Mouse (Mus musculus) forebrain, postnatal 0 days (tissue): Measurements from ENCODE around the gene Slc26a8. TPM values are rescaled to one million over a fixed set of nuclear protein-coding genes. Genes with fewer than 3 reads are reported as not detected.
A peak's percentile ranks its signal among the peaks of the same experiment; 100 is the strongest.

Source experiments
- ATAC-seq: fragments of 200-750 bp; cut with Nextera tagmentation; 2 replicates; pipeline ENCODE4 v1.8.0; 2017; ENCODE audit warnings: mild to moderate bottlenecking, moderate library complexity
- DNase-seq: peaks from one replicate; pipeline ENCODE4 v3.0.0-alpha.2; 2015
- H3K27ac ChIP-seq: fragments of 300-500 bp; sonication (generic); 2 replicates; pipeline ENCODE4 v1.5.1; 2014; ENCODE audit warnings: low read depth, mild to moderate bottlenecking, antibody characterized with exemption, low read length, moderate library complexity, mixed read lengths
- H3K27me3 ChIP-seq: fragments of 300-500 bp; sonication (generic); 2 replicates; pipeline ENCODE4 v1.6.1; 2014; ENCODE audit warnings: mild to moderate bottlenecking, low read length, mixed read lengths; ENCODE audit not compliant: insufficient read depth
- H3K36me3 ChIP-seq: fragments of 300-500 bp; sonication (generic); 2 replicates; pipeline ENCODE4 v1.6.1; 2014; ENCODE audit warnings: mild to moderate bottlenecking, moderate library complexity; ENCODE audit not compliant: insufficient read depth
- H3K4me1 ChIP-seq: fragments of 300-500 bp; sonication (generic); 2 replicates; pipeline ENCODE4 v1.6.1; 2014; ENCODE audit warnings: antibody characterized with exemption; ENCODE audit not compliant: insufficient read depth
- H3K4me2 ChIP-seq: fragments of 300-500 bp; sonication (generic); 2 replicates; pipeline ENCODE4 v1.6.1; 2014; ENCODE audit warnings: low read depth, mild to moderate bottlenecking, moderate library complexity
- H3K4me3 ChIP-seq: fragments of 300-500 bp; sonication (generic); 2 replicates; pipeline ENCODE4 v1.5.1; 2014; ENCODE audit warnings: low read depth, low read length, mixed read lengths
- H3K9ac ChIP-seq: fragments of 300-500 bp; sonication (generic); 2 replicates; pipeline ENCODE4 v1.6.1; 2014; ENCODE audit warnings: mild to moderate bottlenecking
- H3K9me3 ChIP-seq: fragments of 300-500 bp; sonication (generic); 2 replicates; pipeline ENCODE4 v1.6.1; 2016; ENCODE audit warnings: low read length
- CTCF ChIP-seq: sonication (generic); IDR thresholded peaks from 2 replicates; pipeline ENCODE4 v1.5.1; 2016; ENCODE audit warnings: antibody characterized with exemption, control low read depth, low read depth
- WGBS: fragments of 180-500 bp; shearing (Covaris S2); extraction: QIAGEN DNeasy Blood & Tissue Kit; methylation state at CpG from one replicate; pipeline ENCODE4 v1.1.7; 2014; 5-methylcytosine and 5-hydroxymethylcytosine counted together
- polyA plus RNA-seq: library from polyadenylated mRNA; unstranded; fragments of >200 nt; fragmentation: Nextera tagmentation; extraction: Ambion mirVana; gene quantifications from 2 replicates; pipeline ENCODE4 v1.2.1, GENCODE M21; 2015
- total RNA-seq: library from RNA; depleted of rRNA; stranded (reverse); fragments of >200 nt; gene quantifications from 2 replicates; pipeline ENCODE4 v1.2.3, GENCODE M21; 2014

Slc26a8 gene
- total and polyA plus RNA-seq, 2 experiments from 2014 or later = 1.8 to 2.0 TPM

DNA sequence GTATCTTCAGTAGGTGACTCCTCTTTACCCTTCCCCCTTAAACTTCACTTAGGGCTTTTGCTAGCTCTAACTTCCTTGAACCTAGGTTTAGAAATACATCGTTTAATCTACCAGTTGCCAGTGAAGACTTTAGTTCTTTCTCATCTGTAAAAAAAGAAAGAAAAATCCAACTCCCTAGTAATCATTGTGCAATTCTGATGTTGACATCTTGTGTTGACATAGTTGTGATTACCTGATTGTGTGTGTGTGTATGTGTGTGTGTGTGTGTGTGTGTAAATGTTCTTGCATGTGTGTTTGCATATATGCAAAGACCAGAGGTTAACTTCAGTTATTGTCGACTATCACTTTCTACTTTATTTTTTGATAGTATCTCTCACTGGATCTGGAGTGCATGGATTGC lies 8.6 kb upstream of the Slc26a8 start:
- DNase-seq (no peak), ATAC-seq (no peak)
- Histone ChIP-seq H3K4me1 (peaks cover 27% of the 10 kb centered on the region), H3K9me3 (no peaks in the 10 kb centered on the region), H3K9ac (no peak overlapping the region), H3K36me3 (0 out of 2 replicates have a peak, but pooled peaks cover under 1% of the 10 kb centered on the region), H3K4me2 (no peak overlapping the region), H3K27ac (no peak overlapping the region), H3K27me3 (no peaks in the 10 kb centered on the region), H3K4me3 (no peak overlapping the region)
- WGBS = 78% methylated on average over 2 of the region's 2 CpGs
- TF ChIP-seq CTCF = no peak

GRCm38 (mm10) chr17:28698245-28698644 lies 8.2 kb upstream of the Slc26a8 start:
- no peak for DNase-seq
- WGBS = 13% methylated on average over 4 of the region's 4 CpGs
- no peak for ATAC-seq

GRCm38 (mm10) chr17:28697290-28698195 lies 7.5 kb upstream of the Slc26a8 start:
- DNase-seq = peak; percentile 56
- no peak overlapping the region for H3K4me2 ChIP-seq
- no peak for TF ChIP-seq CTCF
- H3K9ac ChIP-seq = no peak overlapping the region
- no peaks in the 10 kb centered on the region for H3K27me3 ChIP-seq
- H3K9me3 ChIP-seq = no peaks in the 10 kb centered on the region
- H3K36me3 ChIP-seq = 0 out of 2 replicates have a peak, but pooled peaks cover 3% of the 10 kb centered on the region
- WGBS = 61% methylated on average over 13 of the region's 13 CpGs
- peaks cover 35% of the 10 kb centered on the region for H3K4me1 ChIP-seq
- H3K4me3 ChIP-seq = no peak overlapping the region
- H3K27ac ChIP-seq = no peak overlapping the region
- ATAC-seq = peak; percentile 71

More at GRCm38 (mm10) chr17:28698245-28698644, 8.2 kb upstream of the Slc26a8 start:
- TF ChIP-seq CTCF = no peak
- Histone ChIP-seq H3K4me2 (no peak overlapping the region), H3K36me3 (0 out of 2 replicates have a peak, but pooled peaks cover 3% of the 10 kb centered on the region), H3K9ac (no peak overlapping the region), H3K27me3 (no peaks in the 10 kb centered on the region), H3K9me3 (no peaks in the 10 kb centered on the region), H3K4me3 (no peak overlapping the region), H3K4me1 (peaks cover 31% of the 10 kb centered on the region), H3K27ac (no peak overlapping the region)

DNA sequence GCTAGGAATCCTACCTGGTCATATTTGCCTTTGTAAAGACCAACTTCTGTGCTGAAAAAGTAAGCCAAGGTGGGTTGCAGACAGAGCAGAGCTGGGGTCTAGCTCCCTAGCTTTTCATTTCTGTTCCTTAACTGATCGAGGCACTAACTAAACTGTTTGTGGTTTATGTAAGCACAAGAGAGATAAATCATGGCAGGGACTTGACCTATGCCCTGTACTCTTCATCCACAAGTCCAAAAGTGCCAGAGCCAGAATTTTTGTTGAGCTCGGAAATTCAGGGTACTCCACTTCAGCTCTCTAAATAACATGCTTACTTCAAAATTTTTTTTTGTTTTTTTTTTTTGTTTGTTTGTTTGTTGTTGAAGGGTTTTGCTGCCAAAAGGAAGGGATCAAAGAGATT lies 6.6 kb upstream of the Slc26a8 start:
- no peak overlapping the region for H3K9ac ChIP-seq
- H3K4me2 ChIP-seq = no peak overlapping the region
- no peaks in the 10 kb centered on the region for H3K9me3 ChIP-seq
- no peak overlapping the region for H3K4me3 ChIP-seq
- no peak for TF ChIP-seq CTCF
- 71% methylated on average over 2 of the region's 2 CpGs for WGBS
- 0 out of 2 replicates have a peak, but pooled peaks cover 3% of the 10 kb centered on the region for H3K36me3 ChIP-seq
- H3K4me1 ChIP-seq = peaks cover 35% of the 10 kb centered on the region
- H3K27me3 ChIP-seq = no peaks in the 10 kb centered on the region
- no peak overlapping the region for H3K27ac ChIP-seq
- ATAC-seq (no peak), DNase-seq (no peak)

GRCm38 (mm10) chr17:28694832-28695231 lies 4.8 kb upstream of the Slc26a8 start:
- TF ChIP-seq CTCF = no peak
- no peak for DNase-seq
- Histone ChIP-seq H3K9me3 (no peaks in the 10 kb centered on the region), H3K4me2 (no peak overlapping the region), H3K4me1 (peaks cover 35% of the 10 kb centered on the region), H3K36me3 (0 out of 2 replicates have a peak, but pooled peaks cover 3% of the 10 kb centered on the region), H3K9ac (no peak overlapping the region), H3K27ac (no peak overlapping the region), H3K4me3 (no peak overlapping the region), H3K27me3 (no peaks in the 10 kb centered on the region)
- WGBS = 73% methylated on average over 4 of the region's 4 CpGs
- ATAC-seq = no peak

DNA sequence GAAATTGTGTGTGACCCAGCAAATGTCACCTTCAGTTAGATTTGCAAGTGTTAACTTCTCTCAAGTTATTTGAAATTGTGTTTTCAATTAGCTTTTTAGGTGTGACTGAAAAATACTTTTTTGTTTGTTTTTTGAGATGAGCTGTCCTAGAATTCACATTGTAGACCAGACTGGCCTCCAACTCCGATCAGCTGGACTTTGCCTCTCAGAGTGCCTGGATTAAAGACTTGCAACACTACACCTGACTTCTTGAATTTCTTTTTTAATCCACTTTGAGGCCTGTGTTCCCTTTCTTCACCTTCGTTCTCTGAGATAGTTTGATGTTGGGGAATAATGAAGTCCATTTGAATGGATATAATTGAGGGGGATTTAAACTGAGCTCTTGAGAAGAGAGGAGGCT lies 4.0 kb upstream of the Slc26a8 start:
- TF ChIP-seq CTCF = no peak
- WGBS = 43% methylated on average over 2 of the region's 2 CpGs
- Histone ChIP-seq H3K4me3 (no peak overlapping the region), H3K4me2 (no peak overlapping the region), H3K27me3 (no peaks in the 10 kb centered on the region), H3K27ac (no peak overlapping the region), H3K4me1 (peaks cover 37% of the 10 kb centered on the region), H3K36me3 (0 out of 2 replicates have a peak, but pooled peaks cover 3% of the 10 kb centered on the region), H3K9ac (no peak overlapping the region), H3K9me3 (no peaks in the 10 kb centered on the region)
- DNase-seq (no peak), ATAC-seq (no peak)

- peaks cover 34% of the 10 kb centered on the region for H3K4me1 ChIP-seq
- TF ChIP-seq CTCF = no peak
- H3K9me3 ChIP-seq = no peaks in the 10 kb centered on the region
- ATAC-seq (no peak), DNase-seq (no peak)
- no peak overlapping the region for H3K9ac ChIP-seq
- H3K36me3 ChIP-seq = 0 out of 2 replicates have a peak, but pooled peaks cover 3% of the 10 kb centered on the region
- 32% methylated on average over 3 of the region's 3 CpGs for WGBS
- H3K4me3 ChIP-seq = peak overlapping the region; percentile 92
- no peaks in the 10 kb centered on the region for H3K27me3 ChIP-seq
- H3K27ac ChIP-seq = no peak overlapping the region
- peak overlapping the region; percentile 80 for H3K4me2 ChIP-seq
Observed at GRCm38 (mm10) chr17:28693086-28693485, 3.1 kb upstream of the Slc26a8 start.
